Mouse (Mus musculus): ENCODE data around the gene Pid1. TPM values are rescaled to one million over a fixed set of nuclear protein-coding genes. Genes with fewer than 3 reads are reported as not detected.

Pid1 gene
- 84.6 and 84.9 TPM in 2 replicates for polyA plus RNA-seq (2014; fragmentation: Nextera tagmentation; extraction: Ambion mirVana)

DNA sequence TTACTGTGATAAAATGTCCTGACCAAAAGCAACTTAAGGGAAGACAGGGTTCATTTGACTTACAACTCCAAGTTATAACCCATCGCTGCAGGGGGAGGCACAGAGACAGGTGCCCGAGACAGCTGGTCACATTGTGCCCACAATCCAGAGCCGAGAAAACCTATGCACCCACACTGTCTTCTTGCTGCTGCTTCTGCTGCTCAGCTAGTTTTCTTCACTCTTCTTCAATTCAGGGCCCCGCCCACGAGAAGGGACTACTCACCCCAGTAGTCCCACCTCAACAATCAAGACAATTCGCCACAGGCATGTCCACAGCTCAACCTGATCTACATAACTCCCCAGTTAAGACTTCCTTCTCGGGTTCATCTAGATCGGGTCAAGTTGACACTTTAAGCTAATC lies at the start of gene Pid1:
Gene Pid1 (minus strand): TSS at position 214 of the 400 bp plus-strand sequence.
- 93% methylated on average over 8 of the region's 8 CpGs for WGBS
- DNase-seq (ENCODE audit: low spot score) = no peak
- Histone ChIP-seq H3K9ac (ENCODE audit: low read depth, low read length) (no peak within 1 kb of the TSS), H3K27me3 (ENCODE audit: control insufficient read depth, insufficient read depth, low read length) (no peaks in the 10 kb centered on the region), H3K36me3 (ENCODE audit: control insufficient read depth, insufficient read depth, low read length) (no peaks in the 10 kb centered on the region), H3K9me3 (ENCODE audit: control insufficient read depth, low read length) (no peaks in the 10 kb centered on the region), H3K4me1 (replicated peaks; ENCODE audit: control insufficient read depth, insufficient read depth, low read length) (no peaks in the 10 kb centered on the region), H3K27ac (ENCODE audit: low read depth, low read length) (no peak within 1 kb of the TSS), H3K4me2 (replicated peaks; ENCODE audit: low read depth, low read length) (no peak within 1 kb of the TSS), H3K4me3 (ENCODE audit: low read depth, low read length) (no peak within 1 kb of the TSS)
- no peak for ATAC-seq (ENCODE audit: low FRiP score)

DNA sequence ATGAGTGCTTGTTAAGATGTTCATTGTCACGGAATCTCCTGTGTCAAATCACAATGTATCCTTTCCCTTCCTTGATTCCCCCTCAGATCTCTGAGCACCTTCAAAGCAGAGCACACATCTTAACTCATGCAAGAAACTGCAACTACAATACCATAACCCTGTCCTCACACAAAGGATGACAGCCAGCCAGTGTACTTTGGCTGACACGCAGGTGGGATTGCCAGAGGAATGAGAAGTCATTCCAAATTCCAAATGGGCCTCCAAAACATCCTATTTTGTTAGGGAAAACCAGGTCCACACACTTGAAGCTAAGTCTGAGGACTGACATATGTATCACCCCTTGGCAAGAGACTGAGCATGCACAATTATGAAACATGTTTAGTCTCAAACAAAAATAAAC lies 45.5 kb upstream of the Pid1 start:
- Histone ChIP-seq H3K36me3 (ENCODE audit: control insufficient read depth, insufficient read depth, low read length) (no peaks in the 10 kb centered on the region), H3K27ac (ENCODE audit: low read depth, low read length) (no peak overlapping the region), H3K4me1 (replicated peaks; ENCODE audit: control insufficient read depth, insufficient read depth, low read length) (no peaks in the 10 kb centered on the region), H3K4me3 (ENCODE audit: low read depth, low read length) (no peak overlapping the region), H3K9me3 (ENCODE audit: control insufficient read depth, low read length) (no peaks in the 10 kb centered on the region), H3K9ac (ENCODE audit: low read depth, low read length) (no peak overlapping the region), H3K27me3 (ENCODE audit: control insufficient read depth, insufficient read depth, low read length) (no peaks in the 10 kb centered on the region), H3K4me2 (replicated peaks; ENCODE audit: low read depth, low read length) (no peak overlapping the region)
- no peak for ATAC-seq (ENCODE audit: low FRiP score)
- 82% methylated on average over 2 of the region's 2 CpGs for WGBS
- no peak for DNase-seq (ENCODE audit: low spot score)

DNA sequence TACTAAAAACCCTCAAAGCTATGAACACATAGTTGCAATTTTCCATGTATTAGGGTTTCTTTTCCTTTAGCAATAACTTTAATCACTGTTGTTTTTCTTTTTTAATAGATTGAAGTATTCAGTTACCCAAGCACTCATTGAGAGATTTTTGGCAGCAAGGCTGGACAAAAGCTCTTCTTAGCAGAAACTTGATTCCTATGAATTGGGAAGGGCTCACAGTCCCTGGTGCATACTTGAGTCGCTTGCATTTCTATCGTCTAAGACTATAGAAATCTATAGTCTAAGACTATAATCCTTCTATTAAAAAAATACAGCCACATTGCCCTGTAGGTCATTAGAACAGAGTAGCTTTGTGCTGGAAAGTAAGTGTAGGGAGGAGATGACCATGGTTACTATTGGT lies 44.9 kb upstream of the Pid1 start:
- WGBS = 86% methylated on average over 2 of the region's 2 CpGs
- no peaks in the 10 kb centered on the region for H3K36me3 ChIP-seq (ENCODE audit: control insufficient read depth, insufficient read depth, low read length)
- H3K27me3 ChIP-seq (ENCODE audit: control insufficient read depth, insufficient read depth, low read length) = no peaks in the 10 kb centered on the region
- ATAC-seq (ENCODE audit: low FRiP score) (no peak), DNase-seq (ENCODE audit: low spot score) (no peak)
- no peaks in the 10 kb centered on the region for H3K9me3 ChIP-seq (ENCODE audit: control insufficient read depth, low read length)
- no peak overlapping the region for H3K4me2 ChIP-seq (replicated peaks; ENCODE audit: low read depth, low read length)
- no peak overlapping the region for H3K4me3 ChIP-seq (ENCODE audit: low read depth, low read length)
- no peak overlapping the region for H3K9ac ChIP-seq (ENCODE audit: low read depth, low read length)
- H3K4me1 ChIP-seq (replicated peaks; ENCODE audit: control insufficient read depth, insufficient read depth, low read length) = no peaks in the 10 kb centered on the region
- H3K27ac ChIP-seq (ENCODE audit: low read depth, low read length) = no peak overlapping the region

DNA sequence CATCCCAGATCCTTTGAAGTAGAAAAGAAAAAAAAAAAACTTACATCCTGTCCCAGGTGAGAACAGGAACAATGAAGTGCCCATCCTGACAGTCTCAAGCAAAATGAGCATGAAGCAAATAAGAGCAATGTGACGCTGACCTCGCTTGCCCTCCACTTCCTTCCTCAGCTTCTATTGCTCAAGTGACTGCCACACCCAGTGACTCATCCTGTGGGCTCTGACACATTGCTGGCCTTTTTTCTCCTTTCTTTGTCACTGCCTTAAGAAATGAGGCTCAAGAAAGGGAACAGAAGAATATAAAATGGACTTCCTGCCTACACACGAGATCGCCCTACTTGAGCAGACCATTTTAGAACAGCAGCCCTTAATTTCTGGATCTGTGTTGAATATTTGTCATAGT lies 42.9 kb upstream of the Pid1 start:
- ATAC-seq (ENCODE audit: low FRiP score) = no peak
- H3K4me2 ChIP-seq (replicated peaks; ENCODE audit: low read depth, low read length) = no peak overlapping the region
- no peaks in the 10 kb centered on the region for H3K27me3 ChIP-seq (ENCODE audit: control insufficient read depth, insufficient read depth, low read length)
- H3K27ac ChIP-seq (ENCODE audit: low read depth, low read length) = no peak overlapping the region
- no peak overlapping the region for H3K4me3 ChIP-seq (ENCODE audit: low read depth, low read length)
- H3K4me1 ChIP-seq (replicated peaks; ENCODE audit: control insufficient read depth, insufficient read depth, low read length) = no peaks in the 10 kb centered on the region
- H3K9ac ChIP-seq (ENCODE audit: low read depth, low read length) = no peak overlapping the region
- no peak for DNase-seq (ENCODE audit: low spot score)
- H3K36me3 ChIP-seq (ENCODE audit: control insufficient read depth, insufficient read depth, low read length) = no peaks in the 10 kb centered on the region
- no peaks in the 10 kb centered on the region for H3K9me3 ChIP-seq (ENCODE audit: control insufficient read depth, low read length)
- 83% methylated on average over 4 of the region's 4 CpGs for WGBS

DNA sequence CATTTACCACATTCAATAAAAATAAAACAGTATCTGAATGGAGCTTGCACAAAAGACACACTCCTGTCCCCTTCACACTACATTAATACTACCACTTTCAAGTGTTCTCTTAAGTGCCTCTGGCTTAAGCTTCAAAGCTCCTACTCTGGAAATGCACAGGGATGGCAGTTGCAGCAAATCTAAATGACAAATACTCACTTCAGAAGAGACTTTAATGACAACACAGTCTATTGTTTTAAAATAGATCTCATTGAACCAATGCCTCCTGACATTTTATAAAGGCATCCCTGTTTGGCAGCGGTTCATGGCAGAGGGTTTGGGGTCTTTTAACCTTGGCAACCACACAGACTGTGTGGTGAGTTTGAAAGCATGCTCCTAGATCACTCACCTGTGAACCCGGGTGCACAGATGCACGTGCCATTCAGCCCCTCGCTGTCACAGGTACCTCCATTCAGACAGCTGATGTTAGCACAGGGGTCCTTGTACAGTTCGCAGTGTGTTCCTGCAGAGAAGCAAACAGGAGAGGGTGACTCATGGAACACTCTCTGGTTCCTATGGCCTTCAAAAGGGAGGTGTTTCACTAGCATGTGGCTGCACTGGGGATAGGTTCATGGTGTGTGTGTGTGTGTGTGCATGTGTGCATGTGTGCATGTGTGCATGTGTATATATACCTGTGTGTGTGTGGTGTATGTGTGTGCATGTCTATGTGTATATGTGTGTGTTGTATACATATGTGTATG lies 41.7 kb upstream of the Pid1 start:
- no peaks in the 10 kb centered on the region for H3K4me1 ChIP-seq (replicated peaks; ENCODE audit: control insufficient read depth, insufficient read depth, low read length)
- H3K9me3 ChIP-seq (ENCODE audit: control insufficient read depth, low read length) = no peaks in the 10 kb centered on the region
- DNase-seq (ENCODE audit: low spot score) (no peak), ATAC-seq (ENCODE audit: low FRiP score) (no peak)
- H3K4me2 ChIP-seq (replicated peaks; ENCODE audit: low read depth, low read length) = no peak overlapping the region
- H3K9ac ChIP-seq (ENCODE audit: low read depth, low read length) = no peak overlapping the region
- no peaks in the 10 kb centered on the region for H3K27me3 ChIP-seq (ENCODE audit: control insufficient read depth, insufficient read depth, low read length)
- 76% methylated on average over 5 of the region's 5 CpGs for WGBS
- no peak overlapping the region for H3K27ac ChIP-seq (ENCODE audit: low read depth, low read length)
- H3K4me3 ChIP-seq (ENCODE audit: low read depth, low read length) = no peak overlapping the region
- no peaks in the 10 kb centered on the region for H3K36me3 ChIP-seq (ENCODE audit: control insufficient read depth, insufficient read depth, low read length)

DNA sequence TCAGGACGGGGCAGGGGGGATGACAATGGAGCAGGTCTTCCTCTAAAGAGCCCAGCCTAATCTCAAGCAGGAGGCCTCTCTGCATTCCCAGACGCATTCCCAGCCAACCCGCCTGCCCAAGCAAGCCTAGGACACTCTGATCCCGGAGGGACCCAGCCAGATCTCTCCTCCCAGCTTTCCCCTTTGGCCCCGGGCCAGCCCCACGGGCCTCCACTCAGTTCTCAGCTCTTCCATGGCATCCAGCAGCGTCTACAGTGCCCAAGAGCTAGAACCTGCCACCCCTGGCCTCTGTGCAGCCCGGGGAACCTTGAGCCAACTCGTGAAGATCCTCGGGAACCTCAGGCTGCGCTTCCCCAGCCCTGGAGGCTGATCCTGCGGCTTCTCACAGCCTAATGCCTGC lies 40.9 kb upstream of the Pid1 start:
- no peak for ATAC-seq (ENCODE audit: low FRiP score)
- 56% methylated on average over 12 of the region's 12 CpGs for WGBS

DNA sequence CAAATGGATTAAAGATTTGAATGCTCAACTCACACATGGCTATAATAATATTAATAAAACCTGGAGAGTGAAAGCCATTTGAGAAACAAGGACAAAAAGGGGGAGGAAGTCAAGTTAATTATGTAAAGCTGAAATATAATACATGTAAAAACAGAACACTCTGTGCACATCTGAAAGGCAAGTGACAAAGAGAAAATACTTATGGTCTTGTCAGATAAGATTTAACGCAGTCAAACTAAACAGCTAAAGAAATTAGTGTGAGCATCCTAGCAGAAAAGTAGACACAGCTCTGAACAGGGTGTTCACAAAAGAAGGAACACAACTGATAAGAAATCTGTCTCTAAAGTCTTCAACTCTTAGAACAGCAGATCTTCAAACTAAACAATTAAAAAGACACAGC lies 38.2 kb upstream of the Pid1 start:
- Histone ChIP-seq H3K36me3 (ENCODE audit: control insufficient read depth, insufficient read depth, low read length) (no peaks in the 10 kb centered on the region), H3K27me3 (ENCODE audit: control insufficient read depth, insufficient read depth, low read length) (no peaks in the 10 kb centered on the region), H3K4me3 (ENCODE audit: low read depth, low read length) (no peak overlapping the region), H3K4me2 (replicated peaks; ENCODE audit: low read depth, low read length) (no peak overlapping the region), H3K27ac (ENCODE audit: low read depth, low read length) (no peak overlapping the region), H3K4me1 (replicated peaks; ENCODE audit: control insufficient read depth, insufficient read depth, low read length) (no peaks in the 10 kb centered on the region), H3K9me3 (ENCODE audit: control insufficient read depth, low read length) (no peaks in the 10 kb centered on the region), H3K9ac (ENCODE audit: low read depth, low read length) (no peak overlapping the region)
- ATAC-seq (ENCODE audit: low FRiP score) (no peak), DNase-seq (ENCODE audit: low spot score) (no peak)
- whole genome bisulfite sequencing = 97% methylated on average over 1 of the region's 1 CpGs

More for the DNA sequence above, 40.9 kb upstream of the Pid1 start:
- H3K36me3 ChIP-seq (ENCODE audit: control insufficient read depth, insufficient read depth, low read length) = no peaks in the 10 kb centered on the region
- no peak overlapping the region for H3K4me2 ChIP-seq (replicated peaks; ENCODE audit: low read depth, low read length)
- H3K4me3 ChIP-seq (ENCODE audit: low read depth, low read length) = no peak overlapping the region
- no peaks in the 10 kb centered on the region for H3K27me3 ChIP-seq (ENCODE audit: control insufficient read depth, insufficient read depth, low read length)
- no peaks in the 10 kb centered on the region for H3K4me1 ChIP-seq (replicated peaks; ENCODE audit: control insufficient read depth, insufficient read depth, low read length)
- H3K9me3 ChIP-seq (ENCODE audit: control insufficient read depth, low read length) = no peaks in the 10 kb centered on the region
- no peak overlapping the region for H3K9ac ChIP-seq (ENCODE audit: low read depth, low read length)
- no peak overlapping the region for H3K27ac ChIP-seq (ENCODE audit: low read depth, low read length)
- no peak for DNase-seq (ENCODE audit: low spot score)

DNA sequence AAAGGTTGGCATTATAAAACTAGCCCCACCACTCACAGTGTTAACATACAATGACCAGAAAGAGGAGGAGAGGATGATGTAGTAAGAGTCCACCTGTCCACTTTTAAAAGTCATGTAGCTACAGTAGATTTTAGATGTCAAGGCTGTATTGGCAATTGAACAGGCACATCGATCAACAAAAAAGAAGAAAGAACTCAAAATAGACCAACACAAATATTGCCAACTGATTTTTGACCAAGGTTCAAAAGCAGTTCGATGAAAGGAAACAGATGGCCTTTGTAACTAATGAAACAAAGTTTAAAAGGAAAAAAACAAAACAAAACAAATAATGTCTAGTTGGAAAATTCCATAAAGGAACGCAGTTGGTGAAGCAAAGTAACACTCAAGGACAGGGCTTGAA lies 35.7 kb upstream of the Pid1 start:
- H3K27ac ChIP-seq (ENCODE audit: low read depth, low read length) = no peak overlapping the region
- 83% methylated on average over 3 of the region's 3 CpGs for WGBS
- ATAC-seq (ENCODE audit: low FRiP score) (no peak), DNase-seq (ENCODE audit: low spot score) (no peak)
- no peaks in the 10 kb centered on the region for H3K36me3 ChIP-seq (ENCODE audit: control insufficient read depth, insufficient read depth, low read length)
- H3K27me3 ChIP-seq (ENCODE audit: control insufficient read depth, insufficient read depth, low read length) = no peaks in the 10 kb centered on the region
- no peaks in the 10 kb centered on the region for H3K4me1 ChIP-seq (replicated peaks; ENCODE audit: control insufficient read depth, insufficient read depth, low read length)
- H3K9ac ChIP-seq (ENCODE audit: low read depth, low read length) = no peak overlapping the region
- no peak overlapping the region for H3K4me2 ChIP-seq (replicated peaks; ENCODE audit: low read depth, low read length)
- H3K9me3 ChIP-seq (ENCODE audit: control insufficient read depth, low read length) = no peaks in the 10 kb centered on the region
- H3K4me3 ChIP-seq (ENCODE audit: low read depth, low read length) = no peak overlapping the region

DNA sequence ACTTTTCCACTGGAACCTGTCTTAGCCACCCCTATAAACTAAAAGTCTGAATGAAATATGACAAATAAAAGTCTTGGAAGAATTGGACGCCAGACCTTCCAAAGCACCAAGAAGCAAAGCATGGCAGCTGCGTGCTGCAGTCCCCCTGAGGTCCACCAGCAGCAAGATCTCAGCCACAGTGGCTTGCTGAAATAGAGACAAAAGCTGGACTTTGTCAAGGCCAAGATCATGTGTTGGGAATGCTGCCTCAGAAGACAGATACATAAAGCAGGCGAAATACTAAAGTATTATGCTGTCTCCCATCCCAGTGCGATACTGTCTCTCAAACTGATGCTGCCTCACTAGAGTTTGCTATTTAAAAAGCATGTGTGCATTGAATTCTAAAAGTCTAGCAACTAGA lies 35.1 kb upstream of the Pid1 start:
- ATAC-seq (ENCODE audit: low FRiP score) (no peak), DNase-seq (ENCODE audit: low spot score) (no peak)

More for the DNA sequence above, 35.1 kb upstream of the Pid1 start:
- Histone ChIP-seq H3K4me3 (ENCODE audit: low read depth, low read length) (no peak overlapping the region), H3K4me1 (replicated peaks; ENCODE audit: control insufficient read depth, insufficient read depth, low read length) (no peaks in the 10 kb centered on the region), H3K4me2 (replicated peaks; ENCODE audit: low read depth, low read length) (no peak overlapping the region), H3K27me3 (ENCODE audit: control insufficient read depth, insufficient read depth, low read length) (no peaks in the 10 kb centered on the region), H3K27ac (ENCODE audit: low read depth, low read length) (no peak overlapping the region), H3K9ac (ENCODE audit: low read depth, low read length) (no peak overlapping the region), H3K9me3 (ENCODE audit: control insufficient read depth, low read length) (no peaks in the 10 kb centered on the region), H3K36me3 (ENCODE audit: control insufficient read depth, insufficient read depth, low read length) (no peaks in the 10 kb centered on the region)
- 87% methylated on average over 4 of the region's 4 CpGs for WGBS

All from hindbrain, embryonic 11.5 days (tissue).